Mouse (Mus musculus) leukemia stem cell, adult 10-12 weeks (primary cell): ENCODE data around the gene Aph1b. TPM values are rescaled to one million over a fixed set of nuclear protein-coding genes. Genes with fewer than 3 reads are reported as not detected.

ENCODE experiments used
- polyA plus RNA-seq: library from polyadenylated mRNA; stranded (reverse); fragments of >175 nt; gene quantifications from 2 replicates; pipeline ENCODE4 v1.2.3, GENCODE M21; 2012; ENCODE audit warnings: low replicate concordance

The Aph1b gene
- 0.19 and 0.20 TPM in 2 replicates for polyA plus RNA-seq

GRCm38 (mm10) chr9:66795464-66796324 is at the start of gene Aph1b:
Gene Aph1b (minus strand): TSS chr9:66795490.

GRCm38 (mm10) chr9:66834318-66835096 is 39.2 kb upstream of the Aph1b start, which contains the start of gene Aph1c:
Gene Aph1c (minus strand): TSS chr9:66834726.

GRCm38 (mm10) chr9:66796739-66797138 is 1.4 kb upstream of the Aph1b start, which contains the start of gene Gm10647:
Gene Gm10647 (plus strand): TSS chr9:66797039.

Other genes starting within 250 kb of the Aph1b start
- 16.1 and 22.5 TPM in 2 replicates for gene Usp3, start 202.3 kb downstream of the Aph1b start, polyA plus RNA-seq
- gene Car12, start 81.8 kb downstream of the Aph1b start, polyA plus RNA-seq: 0.06 and 0.14 TPM in 2 replicates
- gene Gm10647, start 1.5 kb upstream of the Aph1b start, polyA plus RNA-seq: not detected in 2 replicates
- 0.07 and 0.09 TPM in 2 replicates for gene Aph1c, start 39.2 kb upstream of the Aph1b start, polyA plus RNA-seq
- gene Rab8b, start 124.2 kb upstream of the Aph1b start, polyA plus RNA-seq: 1.2 and 9.5 TPM in 2 replicates
- gene Rps27l, start 150.6 kb upstream of the Aph1b start, polyA plus RNA-seq: 17.5 and 78.8 TPM in 2 replicates
- 9.3 and 22.1 TPM in 2 replicates for gene Lactb, start 180.0 kb upstream of the Aph1b start, polyA plus RNA-seq